Mouse (Mus musculus): ENCODE measurements around the gene Rps11.
"Not testable (repeated sequence)": the region's sequence is repeated elsewhere in the genome, so short reads cannot be mapped to it uniquely, and the experiment has no call there.

GRCm38 (mm10) chr7:45125649-45126048 is 1.4 kb upstream of the Rps11 start:
- TF ChIP-seq TAL1, GATA1 (IDR thresholded peaks at IDR 0.05; ENCODE audit: low read length): not testable (repeated sequence)
